Mouse (Mus musculus) myocyte (in vitro differentiated cells): ENCODE data around the gene Rgs6.

ENCODE experiments used
- CEBPB ChIP-seq: IDR thresholded peaks from 2 replicates; pipeline ENCODE4 v1.6.1; 2011; ENCODE audit warnings: mild to moderate bottlenecking, moderate library complexity; ENCODE audit not compliant: poor library complexity, insufficient read depth, severe bottlenecking
- MYOG ChIP-seq, 3 experiments: IDR thresholded peaks; one replicate each; pipeline ENCODE4 v1.6.1; 2011; ENCODE audit warnings: control low read depth in 2 of 3, low read depth in 2 of 3, mild to moderate bottlenecking in 2 of 3; ENCODE audit not compliant: insufficient read length in 2 of 3, control insufficient read depth in 1 of 3, insufficient read depth in 1 of 3
- POLR2A ChIP-seq: IDR thresholded peaks from one replicate; pipeline ENCODE4 v1.6.1; 2011; ENCODE audit warnings: low read depth, mild to moderate bottlenecking, control low read depth, moderate library complexity; ENCODE audit not compliant: insufficient read length
- POLR2AphosphoS2 ChIP-seq: IDR thresholded peaks from one replicate; pipeline ENCODE4 v1.6.1; 2011; ENCODE audit warnings: low read depth, control low read depth; ENCODE audit not compliant: insufficient read length
- SRF ChIP-seq: IDR thresholded peaks from one replicate; pipeline ENCODE4 v1.6.1; 2011; ENCODE audit warnings: low read depth; ENCODE audit not compliant: control insufficient read depth, insufficient read length
- TCF12 ChIP-seq: IDR thresholded peaks from one replicate; pipeline ENCODE4 v1.6.1; 2011; ENCODE audit warnings: mild to moderate bottlenecking, control low read depth; ENCODE audit not compliant: poor library complexity, insufficient read depth, severe bottlenecking
- TCF3 ChIP-seq: IDR thresholded peaks from one replicate; pipeline ENCODE4 v1.6.1; 2011; ENCODE audit warnings: low read depth, control low read depth; ENCODE audit not compliant: insufficient read length
- USF1 ChIP-seq: IDR thresholded peaks from one replicate; pipeline ENCODE4 v1.6.1; 2011; ENCODE audit warnings: low read depth, mild to moderate bottlenecking, control low read depth, moderate library complexity

GRCm38 (mm10) chr12:83113971-83114370 is 525.9 kb downstream of the Rgs6 start:
- TF ChIP-seq SRF (no peak), TCF3 (no peak), POLR2A (no peak), CEBPB (no peak), USF1 (no peak), POLR2AphosphoS2 (no peak), TCF12 (no peak), MYOG (IDR thresholded peaks at IDR 0.05; ENCODE audit: control insufficient read depth in 1 of 3, insufficient read depth in 1 of 3, insufficient read length in 2 of 3, low read depth in 2 of 3) (no peak)
